Comparison of ENCODE assay signal across 9 mouse cellular contexts in the genomic region with DNA sequence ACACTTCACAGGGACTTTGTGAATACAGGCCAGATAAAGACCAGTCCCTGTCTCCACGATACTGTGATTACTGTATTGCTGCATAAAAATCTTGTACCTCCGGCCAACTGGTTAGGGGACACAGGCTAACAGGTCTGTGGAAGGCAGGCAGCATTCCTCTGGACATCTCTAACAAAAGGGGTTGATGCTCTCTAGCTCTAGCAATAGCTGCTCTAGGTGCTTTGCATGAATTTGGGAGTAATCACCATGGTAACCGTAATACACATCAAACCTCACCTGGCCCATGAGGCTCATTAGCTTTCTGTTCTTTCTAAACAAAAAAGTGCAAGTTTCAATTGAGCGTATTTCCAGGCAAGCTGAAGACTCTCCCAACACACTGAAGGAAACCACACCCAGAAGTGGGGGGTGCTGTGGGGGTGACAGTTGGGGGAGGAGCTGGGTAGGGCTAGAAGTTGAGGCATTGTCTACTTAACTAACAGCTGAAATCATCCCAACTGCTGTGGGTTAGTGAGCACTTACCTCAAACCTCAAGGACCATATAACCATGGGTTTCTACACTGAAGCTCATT.
DNase-seq lines count a peak whose midpoint lies in the region; ATAC-seq and TF ChIP-seq lines count a peak whose summit lies in the region.
"Had no signal": no experiment of that assay in that cellular context is flagged by ENCODE, and none has a peak within 500 bp of the region (broad histone marks: within the 10 kb centered on the region; RNA-seq: fewer than 3 reads in every experiment).

No protein-coding gene starts in this region.

- H3K9ac ChIP-seq in midbrain, postnatal 0 days (replicated peaks; ENCODE audit: low read length, poor library complexity, severe bottlenecking), result no peak overlapping the region
- H3K9ac ChIP-seq in midbrain, embryonic 13.5 days (replicated peaks), result no peak overlapping the region

- intact Hi-C loops in left cerebral cortex, postnatal 10 days (cut with DNase I), result no loop called here

- H3K4me1 ChIP-seq in midbrain, postnatal 0 days (ENCODE audit: insufficient read depth, low read length), result peaks cover 4% of the 10 kb centered on the region; the same call in 1 of the 2 replicates
- peaks cover 14% of the 10 kb centered on the region for H3K4me1 ChIP-seq in midbrain, embryonic 13.5 days (replicated peaks)

- H3K9me3 ChIP-seq in midbrain, postnatal 0 days (ENCODE audit: low read length), result no peaks in the 10 kb centered on the region
- H3K9me3 ChIP-seq in midbrain, embryonic 13.5 days, result no peaks in the 10 kb centered on the region
- H3K9me3 ChIP-seq: hindbrain, embryonic 10.5 days had no signal

- H3K27me3 ChIP-seq in midbrain, postnatal 0 days (ENCODE audit: insufficient read depth, low read length), result no peaks in the 10 kb centered on the region
- H3K27me3 ChIP-seq in midbrain, embryonic 13.5 days, result no peaks in the 10 kb centered on the region

- WGBS in midbrain, postnatal 0 days, result 67% methylated on average over 4 of the region's 4 CpGs
- 72% methylated on average over 4 of the region's 4 CpGs for WGBS in midbrain, embryonic 13.5 days

- no peak for DNase-seq in midbrain, postnatal 0 days (ENCODE audit: low spot score)
- peak; percentile 52 for DNase-seq in lung, postnatal 10 days
- peak; percentile 71 to 78 for DNase-seq in thymus, postnatal 36 days
- no peak for DNase-seq in cerebellum, postnatal 10 days
- DNase-seq in left cerebral cortex, postnatal 10 days (ENCODE audit: extremely low spot score in 1 of 2, low spot score in 2 of 2), result no peak

- no peak overlapping the region for H3K4me3 ChIP-seq in midbrain, postnatal 0 days (ENCODE audit: low read depth, low read length)
- H3K4me3 ChIP-seq in midbrain, embryonic 13.5 days (replicated peaks), result no peak overlapping the region
- H3K4me3 ChIP-seq: hindbrain, embryonic 10.5 days; myocyte had no signal

- 0 out of 2 replicates have a peak, but pooled peaks have one; percentile 16 for ATAC-seq in midbrain, postnatal 0 days (ENCODE audit: low FRiP score)
- ATAC-seq in midbrain, embryonic 13.5 days, result no peak
- ATAC-seq in erythroid progenitor cell, adult 5-6 weeks (replicated peaks; ENCODE audit: low FRiP score, poor library complexity, severe bottlenecking), result peak; percentile 66

- H3K36me3 ChIP-seq in midbrain, postnatal 0 days (ENCODE audit: insufficient read depth, low read length), result peaks cover 4% of the 10 kb centered on the region; the same call in 1 of the 2 replicates
- 0 out of 2 replicates have a peak, but pooled peaks cover 4% of the 10 kb centered on the region for H3K36me3 ChIP-seq in midbrain, embryonic 13.5 days

- no peak for TF ChIP-seq CTCF in midbrain, postnatal 0 days (IDR thresholded peaks at IDR 0.05)

- no peak overlapping the region for H3K4me2 ChIP-seq in midbrain, postnatal 0 days (ENCODE audit: low read depth, low read length, poor library complexity, severe bottlenecking)
- no peak overlapping the region for H3K4me2 ChIP-seq in midbrain, embryonic 13.5 days (replicated peaks)

- H3K27ac ChIP-seq in midbrain, postnatal 0 days (ENCODE audit: low read depth, low read length), result no peak overlapping the region
- no peak overlapping the region for H3K27ac ChIP-seq in midbrain, embryonic 13.5 days
- H3K27ac ChIP-seq: hindbrain, embryonic 10.5 days had no signal

Comparison
In these comparisons a context has a peak if more than half of its experiments do, and no peak if none do; other contexts are left out.
1. DNase-seq: peak in lung, postnatal 10 days (single experiment) and thymus, postnatal 36 days (2 of 2); none in midbrain, postnatal 0 days (single experiment), cerebellum, postnatal 10 days (0 of 2) and left cerebral cortex, postnatal 10 days (0 of 2).